Mouse (Mus musculus) erythroblast, embryonic 14.5 days (primary cell): Measurements from ENCODE around the gene Slc47a1.

Experiments used
- GATA1 ChIP-seq: IDR thresholded peaks from 2 replicates; pipeline ENCODE4 v1.6.1; 2012; ENCODE audit warnings: low read length, inconsistent platforms, mixed read lengths
- TAL1 ChIP-seq: IDR thresholded peaks from 3 replicates; pipeline ENCODE4 v1.6.1; 2012; ENCODE audit warnings: low read length, inconsistent platforms, mixed read lengths

- TF ChIP-seq TAL1, result no peak
- no peak for TF ChIP-seq GATA1
Observed at GRCm38 (mm10) chr11:61387233-61387632, 9.1 kb upstream of the Slc47a1 start.
